Mouse (Mus musculus) bone marrow macrophage, adult 2 months (primary cell): ENCODE data around the gene Bex3.

Source experiments
- CTCF ChIP-seq: IDR thresholded peaks from 2 replicates; pipeline ENCODE4 v1.5.1; 2012; ENCODE audit warnings: low read depth, mild to moderate bottlenecking, low read length, moderate library complexity
- POLR2A ChIP-seq: IDR thresholded peaks from 2 replicates; pipeline ENCODE4 v1.6.1; 2012; ENCODE audit warnings: mild to moderate bottlenecking, low read depth, low read length, borderline replicate concordance

GRCm38 (mm10) chrX:136227768-136228167 is 42.3 kb upstream of the Bex3 start:
- TF ChIP-seq POLR2A = no peak
- TF ChIP-seq CTCF = no peak
